Mouse (Mus musculus) left cerebral cortex, adult 2 months (tissue): ENCODE measurements at regions not wholly inside any gene's neighbourhood (a gene's known extent, or its start where the extent isn't known, plus 50 kb on each side); places are given as distances from the start of the nearest gene placed in this dataset.
A peak's percentile ranks its signal among the peaks of the same experiment; 100 is the strongest.

Source experiments
- DNase-seq, 2 experiments: peaks; one replicate each; pipeline ENCODE4 v3.0.0; 2021 to 2022; ENCODE audit warnings: low spot score in 2 of 2, mixed read lengths in 1 of 2; ENCODE audit errors: extremely low spot score in 1 of 2
- H3K27ac ChIP-seq: fragments of 200-600 bp; 2 replicates; pipeline ENCODE4 v1.8.1; 2022
- H3K4me3 ChIP-seq: fragments of 200-600 bp; 2 replicates; pipeline ENCODE4 v1.8.1; 2022
- CTCF ChIP-seq: fragments of 200-600 bp; IDR thresholded peaks from 2 replicates; pipeline ENCODE4 v1.8.1; 2022; ENCODE audit warnings: antibody characterized with exemption, mild to moderate bottlenecking, moderate library complexity
- intact Hi-C: fragments of 180-260 bp; cut with DNase I; formaldehyde crosslinking; loops from one replicate; pipeline ENCODE4 v1.15.1; 2025

- TF ChIP-seq CTCF = no peak
- no peak for DNase-seq
- intact Hi-C loops = no loop called here
- H3K4me3 ChIP-seq = no peak overlapping the region
- H3K27ac ChIP-seq = no peak overlapping the region
Measured at GRCm38 (mm10) chr19:60334521-60334920, 108.0 kb upstream of the Fam204a start.

- no peak overlapping the region for H3K27ac ChIP-seq
- H3K4me3 ChIP-seq = no peak overlapping the region
- TF ChIP-seq CTCF = no peak
- intact Hi-C loops = no loop called here
- no peak for DNase-seq
Measured at GRCm38 (mm10) chr19:60328295-60328694, 101.8 kb upstream of the Fam204a start.

DNA sequence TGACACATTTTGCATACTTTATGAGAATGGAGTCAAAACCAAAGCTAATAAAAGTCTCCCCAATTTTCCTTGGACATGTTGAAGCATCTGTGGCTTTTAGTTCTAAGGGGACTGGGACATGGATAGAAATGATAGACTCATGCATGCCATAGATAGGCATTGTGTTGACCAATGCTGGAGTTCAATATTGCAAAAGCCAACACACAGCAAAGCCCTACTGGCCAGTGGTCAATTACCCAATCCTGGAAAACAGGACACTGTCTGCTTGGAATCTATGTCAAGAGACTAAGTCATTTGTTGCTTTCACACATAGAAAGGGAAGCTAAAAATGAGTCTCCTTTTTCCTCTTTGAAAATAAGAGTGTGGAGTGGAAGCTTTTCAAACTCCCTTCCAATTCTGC lies 99.1 kb upstream of the Fam204a start:
- no peak for DNase-seq
- Histone ChIP-seq H3K4me3 (no peak overlapping the region), H3K27ac (no peak overlapping the region)
- intact Hi-C loops = no loop called here
- no peak for TF ChIP-seq CTCF

GRCm38 (mm10) chr19:60325112-60325511 lies 98.6 kb upstream of the Fam204a start:
- no peak; the same call in 1 of the 2 replicates for TF ChIP-seq CTCF
- Histone ChIP-seq H3K27ac (no peak overlapping the region), H3K4me3 (no peak overlapping the region)
- DNase-seq = no peak
- intact Hi-C loops = no loop called here

DNA sequence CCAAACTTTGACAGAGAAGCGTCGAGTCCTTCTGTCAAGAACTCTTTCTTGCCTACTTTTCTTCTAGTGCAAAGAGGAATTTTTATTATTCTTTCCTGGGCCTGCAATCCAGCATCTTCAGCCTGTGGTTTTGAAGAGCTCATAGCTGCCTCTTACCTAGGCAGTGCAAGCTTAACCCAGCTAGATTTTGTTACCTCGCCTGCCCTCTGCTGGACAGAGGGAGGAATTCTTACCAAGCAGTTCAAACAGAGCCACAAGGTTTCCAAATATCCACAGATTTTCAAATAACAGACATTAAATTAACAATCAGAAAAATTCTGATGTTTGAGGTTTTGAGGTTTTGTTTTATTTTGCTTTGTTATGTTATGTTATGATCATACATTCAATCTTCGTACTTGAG lies 84.1 kb upstream of the Fam204a start:
- TF ChIP-seq CTCF = peak; percentile 88
- intact Hi-C loops = loop anchor here (1.0 to 5.0 kb wide), 3 partner anchors 163 to 892 kb away; no protein-coding TSS in a partner anchor
- DNase-seq = peak; percentile 75 to 84
- H3K27ac ChIP-seq = no peak overlapping the region
- H3K4me3 ChIP-seq = no peak overlapping the region

DNA sequence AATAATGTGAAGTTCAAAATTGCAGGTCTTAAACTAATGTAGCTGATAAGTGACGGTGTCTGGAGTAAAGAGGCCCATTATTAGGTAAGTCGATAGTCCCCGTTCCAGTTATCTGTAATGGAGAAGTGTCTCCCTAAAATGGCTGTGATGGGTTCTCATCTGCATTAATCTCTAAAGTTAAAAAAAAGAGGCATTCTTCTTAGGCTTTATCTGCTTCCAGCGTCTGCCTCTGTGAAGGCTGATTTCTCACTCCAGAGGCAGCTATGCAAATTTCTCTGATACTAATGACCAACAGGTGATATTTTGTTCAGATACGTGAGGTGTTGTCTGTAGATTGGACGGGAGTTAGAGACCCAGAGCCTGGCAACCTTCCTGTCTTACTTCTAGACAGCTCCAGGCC lies 75.9 kb upstream of the Fam204a start:
- TF ChIP-seq CTCF = no peak
- intact Hi-C loops = loop anchor here (10.0 kb wide), 1 partner anchor 118 kb away; no protein-coding TSS in a partner anchor
- Histone ChIP-seq H3K4me3 (no peak overlapping the region), H3K27ac (no peak overlapping the region)
- no peak for DNase-seq

DNA sequence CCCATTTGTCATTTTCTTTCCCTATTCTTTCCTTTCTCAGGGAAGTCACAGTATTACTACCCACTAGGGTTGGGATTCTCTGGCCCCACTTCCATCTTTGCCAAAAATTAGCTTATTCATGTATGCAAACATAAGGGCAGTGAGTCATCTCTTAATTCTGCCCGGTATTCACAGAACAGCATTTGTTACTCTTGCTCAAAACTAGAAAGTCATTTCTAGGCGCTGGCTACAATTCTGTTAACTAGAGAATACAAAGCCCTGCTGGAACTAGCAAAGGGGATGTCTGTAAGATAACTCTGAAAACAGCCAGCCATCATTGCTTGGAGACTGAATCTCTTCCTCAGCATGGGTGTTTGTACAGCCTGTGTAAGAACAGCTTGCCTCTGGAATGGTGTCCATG lies 74.4 kb upstream of the Fam204a start:
- no peak overlapping the region for H3K27ac ChIP-seq
- no peak for TF ChIP-seq CTCF
- no peak overlapping the region for H3K4me3 ChIP-seq
- no peak for DNase-seq
- intact Hi-C loops = loop anchor here (10.0 kb wide), 1 partner anchor 116 kb away; no protein-coding TSS in a partner anchor

DNA sequence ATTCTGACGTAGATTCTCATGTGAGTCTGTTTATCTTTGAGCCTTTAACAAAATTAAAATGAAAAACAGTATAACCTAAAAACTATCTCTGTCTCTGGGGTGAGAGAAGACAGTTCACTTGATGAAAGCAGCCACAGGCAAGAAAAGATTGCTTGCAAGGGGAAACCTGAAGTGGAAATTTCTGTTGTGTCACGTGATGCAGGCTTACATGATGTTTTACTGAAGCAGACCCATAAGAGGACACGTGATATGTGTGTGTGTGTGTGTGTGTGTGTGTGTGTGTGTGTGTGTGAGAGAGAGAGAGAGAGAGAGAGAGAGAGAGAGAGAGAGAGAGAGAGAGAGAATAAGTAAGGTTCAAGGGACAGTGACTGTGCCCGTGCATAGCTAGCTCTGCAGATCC lies 63.7 kb upstream of the Fam204a start:
- DNase-seq = no peak
- intact Hi-C loops = no loop called here
- no peak overlapping the region for H3K27ac ChIP-seq
- H3K4me3 ChIP-seq = no peak overlapping the region
- no peak for TF ChIP-seq CTCF

DNA sequence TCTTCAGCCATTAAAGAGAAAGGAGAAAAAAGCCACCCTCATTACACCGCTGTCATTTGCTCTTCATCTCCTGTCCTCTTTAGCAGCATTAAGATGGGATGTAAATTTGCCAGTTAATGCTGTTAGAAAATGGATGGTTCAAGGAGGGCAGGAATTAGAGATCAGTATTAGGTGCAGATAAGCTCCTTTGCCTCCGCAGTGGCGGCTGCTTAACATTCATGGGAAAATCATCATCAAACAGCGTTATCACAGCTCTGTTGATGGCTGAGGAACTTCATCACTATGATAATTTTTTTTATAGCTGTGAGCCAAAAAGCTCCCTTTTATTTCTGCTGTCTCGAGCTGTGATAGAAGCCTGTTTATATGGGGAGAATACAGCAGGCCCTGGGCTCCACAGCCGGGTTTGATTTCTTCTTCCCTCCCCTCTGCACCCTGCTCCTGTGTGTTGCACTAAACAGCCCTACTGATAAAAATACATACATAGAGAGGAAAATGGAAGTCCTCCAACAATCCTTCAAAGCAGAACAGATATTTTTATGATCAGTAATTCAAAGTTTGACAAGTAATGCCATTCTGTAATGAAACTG lies 60.4 kb upstream of the Fam204a start:
- TF ChIP-seq CTCF = no peak
- Histone ChIP-seq H3K27ac (no peak overlapping the region), H3K4me3 (no peak overlapping the region)
- intact Hi-C loops = no loop called here
- DNase-seq = no peak

- intact Hi-C loops = no loop called here
- H3K4me3 ChIP-seq = no peak overlapping the region
- DNase-seq = no peak
- H3K27ac ChIP-seq = no peak overlapping the region
- no peak for TF ChIP-seq CTCF
Measured at GRCm38 (mm10) chr19:60284901-60285300, 58.4 kb upstream of the Fam204a start.
